Mouse (Mus musculus) left cerebral cortex, adult 18-20 months (tissue): ENCODE data around the gene Allc. TPM values are rescaled to one million over a fixed set of nuclear protein-coding genes. Genes with fewer than 3 reads are reported as not detected.
A peak's percentile ranks its signal among the peaks of the same experiment; 100 is the strongest.

ENCODE experiments used
- DNase-seq, 2 experiments: peaks; one replicate each; pipeline ENCODE4 v3.0.0; 2021 to 2022; ENCODE audit warnings: low spot score in 2 of 2, mixed read lengths in 1 of 2
- long read RNA-seq, 2 experiments: library from polyadenylated mRNA; stranded (forward); transcript quantifications; one replicate each; pipeline ENCODE4 v2.0.0; 2021
- total RNA-seq, 2 experiments: library from RNA; stranded (reverse); gene quantifications; 2 replicates each; pipeline ENCODE4 v1.2.3; 2021

Gene Allc
- under 1 TPM; 0.72 to 0.82 TPM for total RNA-seq
- long read RNA-seq, experiment 1: 0 reads
- long read RNA-seq, experiment 2, partial matches to known transcripts: 0 of 1 reads
- long read RNA-seq, experiment 2, other reads (novel, unspliced or antisense): 1 of 1 reads

DNA sequence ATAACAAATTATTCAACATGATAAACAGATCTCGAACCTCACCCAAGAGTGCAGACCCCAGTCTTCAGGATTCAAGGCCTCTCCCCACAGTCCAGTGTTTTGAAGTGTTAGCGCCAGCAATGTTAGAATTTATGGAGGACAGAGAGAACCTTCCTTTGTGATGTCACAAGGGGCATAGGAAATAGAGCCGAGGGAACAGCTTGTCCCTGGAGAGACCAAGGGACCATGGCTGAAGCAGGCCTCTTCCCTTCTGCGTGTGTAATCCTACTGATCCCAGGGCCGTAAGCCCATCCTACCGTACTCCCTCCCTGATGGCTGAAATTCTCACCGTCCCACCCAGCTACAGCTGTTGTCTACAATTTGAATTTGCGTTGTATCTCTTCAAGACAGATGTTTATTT, at the start of gene Allc:
Allc (minus strand) TSS at position 101 of the 400 bp plus-strand sequence.
- DNase-seq: no peak

DNA sequence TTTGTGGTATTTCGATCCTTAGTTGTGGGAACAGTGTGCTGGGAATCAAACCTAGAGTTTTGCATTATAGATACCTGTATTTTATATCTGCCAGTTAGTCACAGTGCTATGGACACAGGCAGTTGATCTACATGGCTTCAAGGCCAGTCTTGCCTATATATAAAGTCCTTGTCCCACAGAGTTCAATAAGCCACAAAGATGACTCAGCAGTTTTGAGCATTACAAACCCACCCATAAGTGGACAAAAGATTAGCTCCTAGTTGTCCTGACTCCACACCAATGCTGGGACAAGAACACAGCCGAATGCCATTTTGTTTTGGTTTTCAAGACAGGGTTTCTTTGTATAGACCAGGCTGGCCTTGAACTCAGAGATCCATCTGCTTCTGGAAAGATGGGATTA, 46.1 kb upstream of the Allc start:
- no peak for DNase-seq

DNA sequence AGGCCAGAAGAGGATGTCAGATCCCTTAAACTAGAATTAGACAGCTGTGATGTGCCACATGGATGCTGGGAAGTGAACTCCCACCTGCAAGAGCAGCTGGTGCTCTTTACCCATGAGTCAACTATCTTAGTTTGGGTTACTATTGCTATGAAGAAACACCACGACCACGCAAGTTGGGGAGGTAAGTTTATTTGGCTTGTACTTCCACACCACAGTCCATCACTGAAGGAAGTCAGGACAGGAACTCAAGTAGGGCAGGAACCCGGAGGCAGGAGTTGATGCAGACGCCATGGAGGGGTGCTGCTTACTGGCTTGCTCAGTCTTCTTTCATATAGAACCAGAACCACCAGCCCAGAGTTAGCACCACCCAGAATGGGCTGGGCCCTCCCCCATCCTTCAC, 44.8 kb upstream of the Allc start:
- no peak for DNase-seq

DNA sequence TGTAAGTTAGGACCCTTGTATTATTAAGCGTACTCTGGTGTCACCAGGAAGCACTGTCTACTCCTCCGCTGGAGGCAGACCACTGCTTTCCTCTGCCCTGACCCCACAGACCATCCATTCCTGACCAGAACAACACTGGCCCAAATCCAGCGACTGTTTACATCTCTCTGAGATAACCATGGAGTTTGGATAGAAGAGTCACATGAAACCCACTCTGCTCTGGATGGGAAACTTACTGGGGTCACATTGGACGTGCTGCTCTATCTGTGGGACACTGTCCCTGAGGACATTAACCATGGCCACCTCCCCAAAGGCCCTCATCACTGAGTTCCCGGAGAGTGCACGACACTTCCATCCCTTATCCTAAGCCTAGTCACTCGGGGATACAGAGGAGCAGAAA, 43.1 kb upstream of the Allc start:
- DNase-seq: no peak

DNA sequence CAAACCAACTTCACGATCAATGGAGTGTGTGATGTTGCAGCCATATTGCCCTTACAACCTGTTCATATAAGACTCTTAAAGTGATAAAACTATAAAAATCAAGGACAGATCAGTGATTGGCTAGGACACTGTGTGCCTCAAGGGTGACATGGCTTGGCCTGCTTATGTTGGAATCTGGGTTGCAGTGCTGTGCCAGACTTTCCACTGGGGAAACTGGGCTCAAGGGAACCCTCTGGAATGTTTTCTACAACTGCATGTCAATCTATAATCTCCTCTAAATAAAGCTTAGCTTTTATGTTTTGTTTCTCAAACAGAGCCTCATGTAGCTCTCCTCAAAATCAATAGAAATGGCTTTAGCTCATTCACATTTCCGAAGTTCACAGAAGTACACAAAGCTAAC, 41.9 kb upstream of the Allc start:
- DNase-seq: no peak

DNA sequence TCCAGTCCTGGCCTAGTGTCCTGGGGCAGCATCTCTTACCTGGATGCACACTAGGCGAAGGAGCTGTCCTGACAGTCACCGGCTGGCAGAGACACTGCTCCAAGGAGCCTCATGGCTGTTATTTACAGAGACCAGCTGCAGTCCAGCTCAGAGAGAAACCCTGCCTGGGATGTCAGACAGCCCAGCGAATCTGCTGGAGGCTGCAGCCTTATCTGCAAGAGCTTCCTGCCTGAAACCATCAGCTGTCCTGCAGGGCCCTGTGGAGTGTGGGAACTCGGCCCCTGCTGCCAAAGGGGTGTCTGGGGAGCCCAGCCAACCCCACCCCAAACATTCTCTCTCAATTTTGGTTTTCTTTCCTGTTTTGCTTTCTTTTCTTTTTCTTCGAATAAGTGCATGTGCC, 40.9 kb upstream of the Allc start, which contains the start of gene Colec11:
Colec11 (minus strand) TSS at position 183 of the 400 bp plus-strand sequence.
- DNase-seq: no peak

DNA sequence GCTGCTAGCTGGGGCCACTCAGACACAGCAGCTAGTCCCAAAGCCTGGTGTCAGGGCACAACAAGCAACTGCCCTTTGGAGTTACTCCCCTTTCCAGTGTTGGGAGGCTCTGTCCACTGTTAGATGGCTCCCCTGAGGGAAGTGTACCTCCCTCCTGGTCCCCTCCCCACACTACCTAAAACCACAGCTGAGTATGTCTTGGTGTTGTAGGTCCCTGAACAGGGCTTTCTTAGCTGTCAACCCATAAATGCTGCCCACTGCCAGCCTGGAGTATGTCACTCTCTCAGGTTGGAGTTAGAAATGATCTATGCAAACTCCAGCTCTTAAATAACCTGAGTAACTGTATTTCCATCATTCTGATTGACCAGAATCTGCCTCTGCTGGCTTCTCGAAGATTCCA, 40.3 kb upstream of the Allc start:
- no peak for DNase-seq

DNA sequence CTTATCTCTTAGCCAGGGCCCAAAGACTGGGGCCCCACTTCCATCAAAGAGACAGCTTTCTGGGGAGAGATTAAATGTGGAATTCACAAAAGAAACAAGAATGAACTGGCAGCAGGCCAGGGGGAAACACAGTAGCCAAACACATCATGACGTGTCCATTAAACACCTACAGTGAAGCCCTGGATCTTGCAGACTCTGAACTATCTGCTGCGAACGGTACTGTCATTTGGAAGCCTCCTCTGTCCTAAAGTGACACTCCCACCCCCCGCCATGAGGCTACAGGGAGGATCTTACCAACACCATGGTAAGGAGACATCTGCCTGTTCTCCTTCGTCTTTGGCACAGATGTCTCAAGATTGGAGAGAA, 39.8 kb upstream of the Allc start:
- peak; percentile 33 to 50 for DNase-seq

DNA sequence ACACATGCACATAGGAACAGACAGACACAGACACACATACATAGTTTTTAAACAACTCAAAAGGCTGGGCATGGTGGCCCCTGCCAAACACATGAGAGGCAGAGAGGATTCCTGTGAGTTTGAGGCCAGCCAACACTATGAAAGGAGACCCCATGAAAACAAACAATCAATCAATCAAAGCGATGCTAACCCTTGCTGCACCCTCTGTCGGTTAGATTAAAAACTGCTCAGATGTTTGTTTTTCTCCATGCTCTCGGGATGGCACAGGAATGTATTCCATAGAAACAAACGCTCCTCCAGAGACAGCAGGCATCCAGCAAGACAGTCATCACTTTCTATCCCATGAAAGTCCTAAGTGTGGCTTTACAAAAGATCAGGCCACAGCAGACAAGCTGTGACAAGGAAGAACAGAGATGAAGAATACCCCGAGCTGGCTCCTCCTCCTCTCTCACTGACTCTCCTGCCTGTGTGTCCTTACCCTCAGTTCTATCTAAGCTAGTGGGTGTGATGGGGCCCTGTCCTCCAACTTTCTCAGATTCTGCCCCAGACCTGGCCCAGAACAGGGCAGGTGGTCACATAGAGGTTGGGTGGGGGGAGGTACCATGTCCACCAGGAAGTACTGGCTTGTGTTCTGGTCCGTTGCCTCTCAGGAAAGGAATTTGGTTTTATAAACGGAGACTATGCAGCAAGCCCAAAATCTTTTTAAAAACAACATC, 39.3 kb upstream of the Allc start:
- DNase-seq: no peak

DNA sequence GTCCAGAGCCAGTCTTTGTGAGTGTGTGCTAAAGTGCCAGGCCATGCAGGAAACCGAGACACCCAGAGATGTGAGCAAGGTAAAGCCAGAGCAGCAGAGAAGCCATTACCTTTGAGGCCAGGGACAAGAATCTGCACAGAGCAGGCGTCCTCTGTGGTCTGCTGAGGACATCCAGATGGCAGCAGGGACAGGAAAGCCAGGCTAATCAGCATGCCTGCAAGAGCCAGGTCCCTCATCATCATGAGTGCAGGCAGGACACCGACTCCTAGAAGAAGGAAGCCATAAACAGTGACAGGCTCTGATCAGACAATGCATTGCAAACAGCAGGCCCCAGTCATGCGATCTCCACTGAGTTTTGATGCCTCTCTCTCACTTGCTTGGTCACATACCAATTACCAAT, 35.0 kb upstream of the Allc start:
- DNase-seq: no peak

DNA sequence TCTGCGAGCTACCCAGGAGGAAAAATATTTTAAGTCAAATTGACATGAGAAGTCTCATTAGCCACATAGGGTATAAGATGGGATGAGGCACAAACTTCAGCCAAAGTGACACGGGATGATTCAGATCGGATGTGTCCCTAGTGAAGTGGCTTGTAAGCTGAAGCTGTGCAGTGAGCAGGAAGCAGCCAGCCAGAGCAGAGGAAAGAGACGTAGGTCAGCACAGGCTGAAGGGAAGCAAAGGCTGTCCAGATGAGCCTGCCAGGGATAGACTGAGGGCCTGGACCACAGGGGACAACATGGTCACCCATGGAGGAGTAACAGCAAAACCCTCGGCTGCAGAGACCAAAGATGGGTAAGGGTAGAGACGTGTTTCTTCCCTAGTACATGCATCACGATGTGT, 32.1 kb upstream of the Allc start:
- no peak for DNase-seq

DNA sequence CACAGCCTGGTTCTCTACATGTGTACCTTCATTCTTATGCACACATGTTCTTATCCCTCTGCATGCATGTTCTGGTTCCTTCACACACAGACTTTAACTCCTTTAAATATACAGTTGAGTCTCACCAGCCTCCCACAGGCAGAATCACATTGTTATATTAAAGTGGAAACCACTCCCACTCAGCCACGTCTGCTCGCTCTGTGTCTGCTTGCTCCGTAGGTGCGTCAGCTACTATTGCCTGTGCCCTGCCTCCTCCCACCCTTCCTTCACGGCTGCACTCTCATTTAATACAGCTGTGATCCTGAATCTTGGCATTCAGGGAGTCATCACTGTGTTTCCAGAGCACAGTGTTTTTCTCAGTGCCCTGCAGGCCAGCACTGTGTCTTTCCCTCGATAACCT, 30.1 kb upstream of the Allc start:
- peak; percentile 49 to 54 for DNase-seq

DNA sequence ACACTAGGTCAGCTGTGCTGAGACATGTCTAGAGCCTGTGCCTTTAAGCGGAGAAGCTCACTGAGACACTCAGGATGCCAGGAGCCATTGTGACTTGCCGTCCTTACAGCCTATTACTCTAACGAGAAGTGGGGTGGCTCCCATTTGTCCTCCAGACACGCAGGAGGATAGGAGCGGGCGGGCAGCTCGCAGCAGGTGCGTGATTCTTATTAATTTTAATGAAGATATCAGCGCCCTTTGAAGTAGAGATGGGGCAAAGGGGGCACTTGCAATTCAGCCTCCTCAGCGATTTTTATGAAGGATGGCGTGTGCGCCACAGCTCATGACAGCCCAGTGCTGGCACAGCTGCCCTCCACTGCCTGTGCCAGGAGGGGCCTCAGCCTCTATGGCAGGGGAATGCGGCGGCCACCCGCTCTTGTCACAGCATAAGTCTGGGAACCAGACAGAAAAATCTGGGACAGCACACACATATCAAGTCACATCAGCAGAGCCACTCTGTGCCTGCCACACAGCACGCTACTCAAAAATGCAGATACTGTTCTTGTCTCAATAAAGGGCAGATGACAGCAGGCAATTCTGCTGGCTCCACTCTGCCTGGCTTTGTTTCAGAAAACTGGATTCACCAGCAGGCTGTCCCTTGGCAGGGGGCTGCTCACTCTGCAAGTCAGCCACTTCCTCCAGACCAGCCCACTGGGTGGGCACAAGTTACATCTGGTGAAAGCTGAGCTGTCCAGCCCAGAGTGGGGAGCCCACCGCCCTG, 25.4 kb upstream of the Allc start:
- DNase-seq: peak; percentile 25 to 34

DNA sequence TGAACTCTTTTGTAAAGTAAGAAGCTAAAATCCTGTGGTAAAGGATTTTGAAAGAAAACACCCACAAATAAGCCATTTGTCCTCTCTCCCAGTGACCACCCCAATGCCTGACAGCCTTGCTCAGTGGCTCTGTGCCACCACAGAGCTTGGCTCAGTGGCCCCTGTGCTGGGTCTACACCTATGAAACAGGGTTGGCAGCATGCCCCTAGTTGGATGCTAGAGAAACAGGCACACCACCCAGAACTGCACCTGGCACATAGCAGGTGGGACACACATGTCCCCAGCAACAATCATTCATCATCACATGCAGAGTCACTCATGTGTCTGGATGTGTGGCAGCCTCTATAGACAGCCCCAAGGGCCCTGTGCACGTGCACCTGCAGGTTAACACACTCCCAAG, 21.2 kb upstream of the Allc start:
- DNase-seq: no peak

DNA sequence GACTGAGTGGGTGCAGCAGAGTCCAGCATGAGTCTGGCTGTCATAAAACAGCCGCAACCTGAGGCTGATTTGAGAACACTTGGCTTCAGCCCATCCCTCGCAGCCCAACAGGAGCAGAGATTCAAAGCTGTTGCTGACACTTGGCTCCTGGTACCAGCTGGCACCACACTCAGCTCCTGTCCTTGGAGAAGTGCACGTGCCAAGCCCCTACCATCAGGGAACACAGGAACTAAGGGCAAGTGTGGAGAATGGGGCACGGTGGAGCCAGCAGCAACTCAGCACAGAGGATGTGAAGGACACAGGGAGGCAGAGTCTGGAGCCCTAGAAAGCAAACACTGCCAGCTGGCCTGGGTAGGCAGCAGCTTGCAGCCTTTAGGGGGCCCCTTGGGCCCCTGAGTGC, 19.9 kb upstream of the Allc start:
- DNase-seq: no peak

DNA sequence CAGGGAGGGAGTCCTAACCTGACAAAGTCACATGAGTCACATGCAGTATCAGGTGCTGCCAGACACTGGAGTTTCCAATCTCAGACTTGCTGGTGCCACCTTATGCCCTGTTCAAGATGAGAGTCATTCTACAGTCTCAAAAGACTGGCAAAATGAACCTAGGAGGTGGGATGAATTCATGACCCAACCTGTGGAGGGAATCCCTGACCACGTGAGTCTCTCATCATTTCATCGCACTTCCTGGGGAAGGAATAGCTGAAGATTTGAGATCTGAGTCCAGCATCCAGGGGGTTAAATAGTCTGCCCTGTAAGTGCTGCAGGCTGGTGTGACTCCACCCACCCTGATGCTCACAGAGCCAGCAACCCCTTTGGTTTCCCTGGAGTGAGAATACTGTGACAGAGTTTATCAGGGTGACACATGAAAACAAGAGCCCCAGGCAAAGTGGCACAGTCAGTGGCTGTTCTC, 16.2 kb upstream of the Allc start:
- DNase-seq: no peak

DNA sequence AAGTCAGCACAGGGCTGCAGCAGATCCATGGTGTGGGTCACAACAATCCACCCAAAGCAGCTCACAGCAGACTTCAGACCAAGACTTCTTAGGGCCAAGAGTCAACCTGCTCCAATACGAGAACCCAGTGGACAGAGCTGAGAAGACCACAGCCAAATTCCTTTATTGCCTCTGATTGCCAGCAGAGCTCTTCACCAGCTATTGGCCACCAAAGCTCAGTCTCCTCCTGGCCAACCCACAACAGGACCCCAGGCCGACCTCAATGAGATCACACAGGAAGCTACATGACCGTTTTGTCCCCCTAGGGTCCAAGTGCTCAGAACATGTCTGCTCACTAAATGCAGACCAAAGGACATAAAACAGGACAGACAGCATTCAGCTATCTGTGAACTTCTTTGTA, 15.8 kb upstream of the Allc start:
- DNase-seq: no peak

DNA sequence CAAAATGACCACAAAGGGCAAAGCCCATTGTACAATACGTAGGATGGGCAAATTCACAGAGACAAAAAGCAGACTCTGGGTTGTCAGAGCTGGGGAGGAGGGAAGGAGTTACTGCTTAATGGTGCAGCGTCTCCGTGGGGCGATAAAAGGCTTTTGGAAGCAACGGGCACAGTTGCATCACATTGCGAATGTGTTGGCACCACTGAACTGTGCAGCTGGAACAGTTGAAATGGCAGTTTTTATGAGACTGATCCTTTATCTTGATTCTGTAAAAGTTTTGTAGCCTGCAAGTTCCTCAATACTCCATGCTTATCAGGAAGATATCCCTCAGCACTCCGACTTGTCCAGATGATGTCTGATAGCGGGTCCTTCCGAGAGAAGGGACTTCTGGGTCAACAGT, 15.4 kb upstream of the Allc start:
- DNase-seq: no peak

DNA sequence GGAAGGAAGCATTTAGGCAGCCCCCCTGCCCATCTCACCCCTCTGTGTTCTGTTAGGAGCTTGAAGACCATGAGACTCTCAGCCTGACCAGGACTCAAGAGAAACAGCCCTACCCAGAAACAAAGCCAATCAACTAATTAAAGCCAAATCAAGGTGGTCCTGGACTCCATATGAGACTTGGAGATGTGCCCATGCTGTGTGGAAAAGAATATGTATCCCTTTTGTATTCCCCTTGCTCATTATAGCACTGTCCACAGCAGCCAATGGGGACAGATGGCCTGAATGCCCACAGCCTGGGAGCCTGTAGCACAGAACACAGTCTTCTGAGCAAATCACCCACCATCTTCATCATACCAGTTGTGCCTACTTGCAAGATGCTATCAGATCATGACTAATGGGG, 14.5 kb upstream of the Allc start:
- DNase-seq: no peak

DNA sequence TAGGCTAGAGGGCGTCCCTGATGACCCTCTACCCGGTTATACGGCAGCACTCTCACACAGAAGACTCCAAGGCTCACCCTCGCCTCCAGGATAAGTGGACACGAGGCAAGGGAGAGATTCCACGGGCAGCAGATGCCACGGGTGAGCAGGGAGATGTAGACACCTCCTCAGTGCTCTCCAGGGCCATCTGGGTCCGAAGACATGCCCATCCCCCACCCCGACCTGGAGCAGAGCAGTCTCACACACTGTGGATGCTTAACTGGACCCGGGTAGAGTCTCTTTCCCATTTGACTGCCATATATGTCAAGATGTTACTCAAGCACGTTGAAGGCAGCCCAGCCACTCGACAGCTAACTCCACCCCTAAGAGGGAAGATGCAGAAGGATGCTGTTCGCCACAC, 8.1 kb upstream of the Allc start:
- no peak for DNase-seq

DNA sequence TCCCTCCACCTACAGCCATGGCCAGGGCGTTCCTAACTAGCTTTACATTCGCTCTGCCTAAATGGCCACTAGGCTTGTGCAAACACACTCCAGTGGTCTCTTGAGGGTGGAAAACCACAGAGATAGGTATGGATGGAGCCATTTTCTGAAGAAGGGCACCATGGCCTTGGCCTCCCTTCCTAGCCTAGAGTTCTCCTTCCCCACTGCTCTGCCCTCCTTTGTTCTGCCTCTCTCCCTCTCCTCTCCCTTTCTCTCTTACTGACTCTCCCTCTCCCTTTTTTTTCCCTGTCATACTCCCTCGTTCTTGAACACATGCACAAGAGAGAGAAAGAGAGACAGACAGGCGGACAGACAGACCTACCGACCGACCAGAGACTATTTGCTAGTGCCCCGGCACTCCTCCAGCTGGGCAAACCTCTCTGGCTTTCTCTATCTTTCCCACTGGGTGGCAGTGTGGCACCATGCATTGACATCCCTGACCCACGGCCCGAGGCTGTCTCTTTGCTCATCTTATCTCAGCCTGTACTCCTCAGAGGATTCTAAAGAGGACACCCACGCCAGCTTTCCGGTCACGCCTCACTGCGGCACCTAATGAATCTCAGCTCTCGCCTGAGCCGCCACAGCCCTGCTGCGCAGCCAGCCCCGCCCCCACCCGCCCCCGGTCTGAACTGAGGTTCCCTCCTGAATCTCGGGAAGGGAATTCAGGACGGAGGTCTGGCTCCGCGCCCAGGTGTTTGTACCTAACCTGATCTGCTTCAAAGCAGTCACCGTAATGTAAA, 7.0 kb upstream of the Allc start:
- peak; percentile 94 to 95 for DNase-seq

DNA sequence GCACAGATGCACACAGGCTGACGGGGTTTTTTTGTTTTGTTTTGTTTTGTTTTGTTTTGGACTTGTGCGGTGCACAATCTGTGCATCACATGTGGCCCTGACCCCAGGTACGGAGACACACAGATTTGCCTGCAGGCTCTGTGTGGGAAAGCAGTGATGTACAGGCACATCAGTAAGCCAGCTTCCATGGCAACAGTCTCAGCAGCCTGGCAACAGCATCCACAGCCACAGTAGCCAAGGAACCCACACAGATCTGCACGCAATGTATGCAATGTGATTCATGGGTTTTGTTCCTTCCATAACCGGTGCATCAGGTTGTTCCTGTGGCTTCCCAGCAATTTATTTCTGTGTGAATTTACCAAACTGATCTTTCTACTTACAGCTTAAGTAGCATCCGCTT, 5.6 kb upstream of the Allc start:
- DNase-seq: peak; percentile 64 to 84
